Mouse (Mus musculus): ENCODE measurements around the gene Ets1.

Gene Ets1

DNA sequence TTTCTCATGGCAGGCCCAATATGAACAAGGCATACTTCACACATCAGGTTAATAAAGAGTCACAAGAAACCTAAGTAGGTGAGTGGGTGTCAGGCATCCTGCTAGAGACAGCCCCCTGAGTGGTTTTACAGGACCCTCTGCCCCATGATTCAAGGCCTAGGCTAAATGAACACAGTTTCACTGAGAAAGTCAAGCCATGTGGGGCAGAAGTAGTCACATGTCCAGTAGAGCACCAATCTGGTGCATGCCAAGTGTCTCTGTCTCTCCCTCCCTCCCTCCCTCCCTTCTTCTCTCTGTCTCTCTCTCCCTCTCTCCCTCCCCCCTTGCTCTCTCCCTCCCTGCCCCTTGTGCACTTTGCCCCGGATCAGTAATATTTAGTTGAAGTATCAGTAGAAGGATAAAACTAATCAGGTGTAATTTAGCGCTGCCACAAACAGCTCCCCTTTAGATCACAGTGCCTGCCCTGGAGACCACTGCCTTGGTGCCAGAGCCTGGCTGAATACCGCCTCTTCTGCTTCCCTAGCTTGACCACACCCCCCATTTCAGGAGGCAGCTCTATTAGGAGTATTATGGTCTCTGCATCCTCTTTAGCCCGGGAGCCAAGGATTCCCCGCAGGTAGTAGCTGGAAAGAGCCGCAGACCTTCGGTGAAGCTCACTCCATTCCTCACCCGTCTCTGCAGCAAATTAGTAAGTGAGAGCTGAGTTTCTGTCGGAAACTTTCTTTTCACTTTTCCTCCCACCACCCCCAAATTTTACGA is at the start of gene Ets1:
Ets1 (plus strand) TSS at position 595 of the 759 bp plus-strand sequence.
- DNase-seq = peak; percentile 23 to 45

DNA sequence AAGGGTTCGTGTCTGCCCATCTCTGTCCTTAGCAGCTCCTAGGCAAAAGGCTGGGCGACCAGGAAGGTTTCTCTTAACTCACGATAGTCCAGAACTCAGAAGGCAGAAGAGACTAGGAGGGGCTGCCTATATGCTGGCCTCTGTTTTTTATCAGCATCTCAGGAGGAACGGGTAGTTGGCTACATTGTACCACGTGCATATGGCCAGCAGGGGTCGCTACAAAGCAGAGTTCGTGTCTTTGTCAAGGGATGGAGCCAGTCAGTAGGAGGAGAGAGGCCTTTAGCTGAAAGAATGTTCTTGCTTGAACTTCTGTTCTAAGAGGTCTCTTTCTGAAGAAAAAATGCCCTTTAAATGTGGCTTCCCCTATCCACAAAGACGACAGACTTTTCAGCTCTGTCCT is 46.1 kb upstream of the Ets1 start:
- DNase-seq = peak; percentile 89 to 93

DNA sequence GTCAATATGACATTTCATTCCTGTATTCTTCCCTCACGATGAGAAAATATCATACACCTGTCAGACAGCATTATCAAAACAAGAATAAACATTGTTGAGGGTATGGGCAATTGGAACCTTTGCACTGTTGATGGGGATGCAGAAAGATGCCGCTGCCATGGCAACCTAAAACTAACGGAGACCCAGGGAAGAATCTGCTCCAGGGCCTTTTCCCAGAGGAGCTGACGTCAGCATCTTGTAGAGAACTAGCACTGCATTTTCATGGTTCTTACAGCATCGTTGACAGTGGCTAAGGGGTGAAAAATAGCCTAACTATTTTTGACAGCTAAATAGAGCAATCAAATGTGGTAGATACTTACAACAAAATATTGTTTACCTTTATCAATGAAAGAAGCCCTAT is 45.5 kb upstream of the Ets1 start:
- DNase-seq = no peak

DNA sequence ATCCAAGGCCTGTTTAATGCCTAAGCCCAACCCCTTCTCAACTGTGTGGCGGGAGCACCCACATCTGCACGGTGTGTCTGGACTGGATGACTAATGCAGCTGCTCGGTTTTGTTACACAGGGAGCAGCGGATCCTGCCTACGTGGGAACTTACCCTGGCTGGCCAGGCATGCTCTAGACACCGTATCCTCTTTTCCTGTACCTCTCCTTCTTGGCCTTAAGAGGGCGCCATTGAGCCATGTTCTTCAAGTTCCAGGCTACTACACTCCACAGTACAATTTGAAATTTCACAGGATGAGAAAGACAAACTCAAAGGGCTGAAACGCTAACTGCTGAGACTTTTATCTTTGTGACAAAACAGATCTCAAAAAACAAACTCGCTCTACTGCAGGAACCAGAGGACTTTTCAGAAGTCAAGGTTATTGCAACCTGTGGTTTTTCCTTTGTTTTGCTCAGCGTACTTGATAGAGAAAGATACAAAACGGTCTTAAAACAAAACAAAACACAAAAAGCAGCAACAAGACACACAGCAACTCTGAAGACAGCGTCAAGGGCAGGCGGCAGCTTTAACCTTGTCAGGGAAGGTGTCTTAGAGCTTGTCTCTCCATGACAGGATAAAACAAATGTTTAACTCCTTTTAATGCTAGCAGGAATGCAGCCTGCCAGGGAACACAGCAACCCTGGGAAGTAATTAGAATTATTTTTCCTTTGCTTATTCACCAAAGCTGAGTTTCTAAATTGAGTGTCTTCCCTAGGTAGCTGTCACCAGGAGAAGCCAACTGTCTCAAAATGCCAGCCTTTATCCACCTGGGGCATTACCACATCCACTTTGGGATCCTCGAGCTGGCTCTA is 44.1 kb upstream of the Ets1 start:
- DNase-seq = peak; percentile 65 to 81

DNA sequence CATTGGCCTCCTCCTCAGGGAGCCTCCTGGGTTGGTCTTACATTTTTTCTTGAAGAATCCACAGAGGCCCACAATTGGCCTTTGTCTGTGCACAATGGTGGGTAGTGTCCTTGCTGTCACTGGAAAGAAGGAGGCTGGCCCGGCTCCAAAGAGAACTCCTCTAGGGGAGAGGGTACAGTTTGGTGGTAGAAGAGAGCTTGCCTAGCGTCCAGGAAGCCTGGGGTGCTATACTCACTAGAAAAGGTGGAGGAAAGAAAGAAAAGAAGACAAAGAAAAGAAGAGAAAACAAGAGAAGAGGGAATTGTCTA is 43.5 kb upstream of the Ets1 start:
- peak in 1 of 2 experiments; percentile 31 for DNase-seq

DNA sequence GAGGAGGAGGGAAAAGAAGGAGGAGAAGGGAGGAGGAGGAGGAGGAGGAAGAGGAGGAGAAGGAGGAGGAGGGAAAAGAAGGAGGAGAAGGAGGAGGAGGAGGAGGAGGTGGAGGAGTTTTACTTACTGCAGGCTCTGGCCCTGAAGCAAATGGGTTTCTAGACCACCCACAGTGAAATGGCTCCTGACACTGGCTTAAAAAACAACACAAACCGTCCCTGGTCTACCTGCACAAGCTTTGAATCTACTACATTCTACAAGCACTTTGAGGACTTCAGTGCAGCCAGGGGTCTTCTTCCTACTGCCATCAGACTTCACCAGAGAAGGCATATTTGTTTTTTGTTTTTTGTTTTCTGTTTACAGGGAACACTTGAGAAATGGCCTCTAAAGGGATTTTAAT is 42.2 kb upstream of the Ets1 start:
- DNase-seq = no peak

DNA sequence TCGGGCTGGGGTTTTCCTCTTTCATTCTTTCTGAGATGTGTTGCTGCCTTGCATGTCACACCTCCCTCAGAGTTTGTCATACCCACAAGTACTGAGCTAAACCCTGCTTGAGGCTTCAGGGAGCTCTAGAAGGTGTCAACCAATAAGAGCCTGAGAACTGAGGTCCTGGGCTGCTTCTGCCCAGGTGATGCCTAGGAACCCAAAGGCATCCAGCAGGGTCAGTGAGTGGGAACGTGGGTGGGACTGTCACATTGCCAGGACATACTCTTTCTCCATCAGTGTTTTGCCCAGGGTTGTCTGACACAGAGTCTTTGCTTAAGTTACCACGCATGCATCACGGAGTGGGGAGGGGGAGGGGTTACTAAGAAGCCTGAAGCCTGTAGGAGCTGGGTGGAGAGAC is 41.7 kb upstream of the Ets1 start:
- DNase-seq = no peak

DNA sequence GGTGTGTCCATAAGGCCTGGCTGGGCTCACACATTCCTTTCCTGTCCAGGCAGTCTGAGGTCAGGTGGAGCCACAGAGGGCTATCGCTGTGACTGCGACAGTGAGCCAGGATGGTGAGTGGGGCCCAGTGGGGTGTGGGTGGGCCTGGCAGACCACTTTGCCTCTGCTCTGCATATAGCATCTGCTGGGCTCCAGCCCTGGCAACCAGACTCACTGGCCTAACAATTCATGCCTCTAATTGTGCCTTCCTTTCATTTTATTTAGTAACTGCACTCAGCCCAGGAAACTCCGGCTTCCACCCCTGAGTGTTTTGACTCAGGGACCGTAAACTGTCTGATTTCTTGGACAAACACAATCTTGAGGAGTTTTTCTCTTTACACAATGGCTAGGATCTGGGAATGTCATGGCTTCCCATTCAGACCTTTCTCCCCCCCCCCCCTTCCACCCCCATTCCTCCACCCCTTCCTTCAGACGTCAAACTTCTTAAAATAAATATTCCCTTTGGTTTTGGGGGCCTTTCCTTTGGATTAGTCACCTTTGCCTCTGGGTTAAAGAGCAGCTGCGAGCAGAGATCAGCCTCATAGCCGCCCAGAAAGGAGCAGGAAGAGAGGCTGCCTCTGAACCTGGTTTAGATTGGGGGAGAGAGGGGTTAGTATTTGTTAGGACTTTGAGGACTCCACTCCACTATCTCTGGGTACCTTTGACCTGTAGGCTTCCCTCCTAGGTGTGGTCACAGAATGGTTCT is 40.8 kb upstream of the Ets1 start:
- no peak for DNase-seq

DNA sequence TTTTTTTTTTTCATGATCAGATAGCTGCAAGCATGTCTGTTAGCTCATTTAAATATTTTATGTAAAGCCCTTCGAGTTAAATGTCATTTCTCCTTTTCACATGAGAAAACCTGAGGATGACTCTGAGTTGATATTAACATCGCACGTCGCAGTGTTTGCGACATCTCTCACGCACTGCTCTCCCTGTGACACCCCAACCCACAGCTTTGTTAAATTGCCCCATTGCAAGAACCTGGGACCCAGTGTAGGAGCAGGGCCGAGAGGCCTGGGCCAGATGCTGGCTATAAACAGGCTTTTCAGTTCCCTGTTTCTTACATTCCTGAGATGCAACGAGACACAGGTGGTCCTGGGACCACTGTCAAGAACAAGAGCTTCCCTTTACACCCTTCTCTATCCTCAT is 39.7 kb upstream of the Ets1 start:
- DNase-seq = no peak

DNA sequence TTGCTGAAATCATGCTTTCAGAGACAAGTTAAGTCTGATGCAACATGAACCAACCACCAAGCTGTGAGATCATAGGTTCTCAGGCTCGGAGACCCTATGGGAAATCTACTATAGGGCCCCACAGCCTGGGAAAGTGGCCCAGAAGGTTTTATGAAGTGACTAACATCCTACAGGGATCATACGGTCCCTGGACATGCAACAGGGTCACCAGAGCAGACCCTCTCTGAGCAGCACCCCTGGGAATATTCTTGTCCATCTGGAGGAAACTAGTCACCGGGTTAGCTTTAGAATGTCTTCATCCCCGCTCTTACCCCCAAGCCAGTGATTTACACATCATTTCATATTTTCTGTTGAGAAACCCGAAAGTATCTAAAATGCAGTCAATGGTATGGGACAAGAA is 34.1 kb upstream of the Ets1 start:
- no peak for DNase-seq

DNA sequence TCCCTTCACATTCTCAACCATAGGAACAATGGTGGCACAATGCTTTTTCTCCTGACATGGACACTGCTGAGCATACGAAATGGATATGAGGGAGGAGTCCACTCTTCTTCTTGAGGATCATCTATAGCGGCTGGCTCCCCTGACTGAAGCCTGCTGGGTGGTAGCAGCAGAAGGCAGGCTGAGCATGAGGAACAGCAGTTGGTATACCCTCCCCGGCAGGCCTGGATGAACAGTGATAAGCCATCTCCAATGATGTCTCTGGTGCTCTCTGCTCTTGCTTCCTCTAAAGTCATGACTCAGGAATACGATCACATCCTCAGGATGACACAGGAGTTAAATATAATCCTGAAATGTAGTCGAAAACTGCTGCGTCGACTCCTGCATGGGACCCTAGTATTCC is 32.9 kb upstream of the Ets1 start:
- no peak for DNase-seq

DNA sequence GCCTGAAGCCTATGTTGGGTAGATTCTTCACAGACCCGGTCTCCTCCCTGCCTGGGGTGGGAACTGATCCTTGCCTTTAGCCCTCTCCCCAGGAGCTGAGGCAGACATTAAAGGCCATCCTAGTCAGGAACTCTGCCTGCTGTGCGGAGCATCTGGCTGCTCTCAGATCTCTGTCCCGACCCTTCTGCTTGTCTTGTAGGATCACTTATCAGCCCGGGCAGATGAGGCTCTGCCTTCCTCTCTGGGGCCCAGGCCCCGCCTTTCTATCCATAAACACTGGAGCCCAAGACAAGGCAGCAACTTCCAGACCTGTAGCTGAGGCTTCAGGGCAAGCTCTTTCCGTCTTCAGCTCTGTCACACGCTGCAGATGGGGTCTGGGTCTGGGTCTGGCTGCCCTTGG is 28.8 kb upstream of the Ets1 start:
- no peak for DNase-seq

DNA sequence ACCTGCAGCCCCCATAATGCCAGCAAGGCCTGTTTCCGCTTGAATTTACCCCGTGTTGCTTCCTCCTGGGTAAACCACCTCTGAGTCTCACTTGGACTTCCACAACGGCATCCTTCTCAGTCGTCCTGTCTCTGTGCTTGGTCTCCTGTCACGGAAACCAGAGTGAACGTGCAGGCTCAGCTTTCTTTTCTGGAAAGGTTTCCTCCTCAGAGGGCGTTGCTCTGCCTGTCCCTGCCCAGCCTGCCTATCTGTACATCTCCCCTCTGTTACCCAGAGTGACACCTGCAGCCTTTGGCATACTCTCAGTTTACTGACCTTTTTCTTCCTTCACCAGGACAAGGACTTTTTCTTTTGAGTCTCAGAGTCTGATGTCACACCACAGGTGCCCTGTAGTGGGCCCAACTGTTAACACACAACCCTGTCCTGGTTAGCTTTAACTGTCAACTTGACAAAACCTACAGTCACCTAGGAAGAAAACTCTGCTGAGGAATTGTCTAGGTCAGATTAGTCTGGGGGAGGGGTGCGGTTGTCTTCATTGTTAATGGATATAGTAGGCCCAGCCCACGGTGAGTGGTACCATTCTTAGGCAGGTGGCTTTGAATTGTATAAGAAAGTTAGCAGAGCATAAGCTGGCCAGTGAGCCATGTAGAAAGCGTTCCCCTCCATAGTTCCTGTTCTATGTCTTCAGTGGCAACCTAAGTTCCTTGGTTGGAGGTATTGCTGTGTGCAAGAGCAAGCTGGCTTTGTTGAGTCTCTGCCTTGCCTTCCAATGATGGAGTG is 27.0 kb upstream of the Ets1 start:
- no peak for DNase-seq

DNA sequence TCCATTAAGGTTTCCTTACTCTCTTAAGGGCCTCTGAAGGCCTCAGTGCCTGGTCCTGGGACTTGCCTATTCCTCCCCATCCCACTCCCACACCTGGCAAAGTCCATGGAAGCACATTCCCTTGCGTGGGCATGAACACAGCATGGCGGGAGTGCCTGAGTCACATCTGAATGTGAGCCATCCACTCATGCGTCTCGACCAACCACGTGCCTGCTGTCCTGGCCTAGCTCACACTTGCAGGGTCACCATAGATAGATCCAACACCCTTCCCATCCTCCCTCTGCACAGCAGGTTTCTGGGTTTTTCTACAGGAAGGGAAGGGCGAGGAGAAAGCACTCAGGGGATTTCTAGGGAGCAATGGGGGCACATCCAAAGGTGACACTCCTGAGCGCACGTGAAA is 25.8 kb upstream of the Ets1 start:
- DNase-seq = no peak

DNA sequence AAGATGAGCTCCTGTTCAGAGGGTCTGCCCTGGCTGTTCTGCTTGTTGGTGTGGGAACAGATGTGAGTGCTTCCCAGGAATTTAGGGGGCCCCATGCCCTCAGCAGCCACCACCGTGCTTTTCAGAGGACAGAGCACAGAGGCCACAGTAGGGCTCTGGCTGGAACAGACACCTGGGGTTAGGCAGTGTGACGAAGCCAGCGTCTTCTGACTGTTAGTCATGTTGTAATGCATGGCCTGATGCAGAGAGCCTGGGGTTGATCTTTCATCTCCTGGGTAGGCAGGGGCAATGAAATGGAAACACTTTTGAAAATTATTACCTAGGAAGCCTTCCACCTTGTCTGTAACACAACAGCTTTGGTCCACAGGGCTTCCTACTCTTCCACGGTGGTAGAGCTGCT is 25.4 kb upstream of the Ets1 start:
- no peak for DNase-seq

DNA sequence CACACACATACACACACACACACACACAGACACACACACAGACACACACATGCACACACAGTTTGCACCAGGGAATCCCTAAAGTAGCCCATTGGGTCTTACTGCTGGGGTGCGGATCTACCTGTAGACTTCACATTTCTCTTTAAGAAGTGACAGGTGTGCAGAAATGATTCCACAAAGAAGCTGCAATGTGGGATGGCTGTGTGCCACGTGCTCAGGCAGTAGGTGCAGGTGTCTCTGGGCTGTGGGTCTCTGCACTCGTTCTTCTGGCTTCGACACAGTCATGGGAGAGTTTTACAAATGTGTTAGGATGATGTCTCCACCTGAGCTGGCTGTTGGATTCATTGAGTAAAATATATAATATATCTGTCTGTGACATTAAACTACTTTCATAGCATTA is 24.7 kb upstream of the Ets1 start:
- DNase-seq = no peak

DNA sequence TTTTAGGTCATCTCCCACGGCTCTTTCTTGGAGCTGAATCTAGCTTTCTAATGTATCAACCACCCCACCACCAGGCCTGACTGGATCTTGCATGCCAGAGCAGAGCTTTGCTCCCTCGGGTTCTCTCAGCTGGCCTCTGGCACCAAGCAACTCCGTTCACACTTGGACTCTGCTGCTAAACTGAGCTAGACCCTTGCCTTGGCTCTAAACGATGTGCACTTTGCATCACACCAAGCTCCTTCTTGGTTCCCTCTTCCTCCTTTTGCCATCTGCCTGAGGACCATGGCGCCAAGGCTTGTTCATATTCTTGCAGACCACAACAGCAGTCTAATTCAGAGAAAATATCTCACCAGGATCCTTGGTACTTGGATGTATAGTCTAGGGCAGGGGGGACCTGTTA is 23.6 kb upstream of the Ets1 start:
- no peak for DNase-seq

DNA sequence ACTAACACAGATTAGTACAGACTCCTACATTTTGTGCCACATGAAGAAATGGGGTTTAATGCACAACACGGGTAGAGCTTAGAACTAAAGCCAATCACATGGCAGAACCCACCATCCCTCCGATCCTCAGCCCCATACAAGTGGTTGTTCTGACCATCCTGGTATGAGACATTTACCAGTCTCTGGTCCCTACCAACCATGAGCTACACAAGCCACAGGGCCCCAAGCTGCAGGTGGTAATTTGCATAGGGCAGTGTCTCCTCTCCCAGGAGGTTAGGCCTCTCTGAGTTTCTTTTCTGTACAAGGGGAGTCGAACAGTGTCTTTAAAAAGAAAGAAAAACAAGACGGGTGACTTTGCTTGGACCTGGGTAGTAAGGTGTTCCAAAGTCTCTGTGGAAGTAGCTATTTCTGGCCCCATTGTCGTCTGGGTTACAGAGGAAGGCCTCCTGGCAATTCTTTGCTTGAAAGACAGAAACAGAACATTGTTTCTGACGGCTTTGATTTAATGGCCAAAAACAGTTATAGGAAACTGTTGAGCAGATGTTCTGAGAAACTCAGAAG is 23.1 kb upstream of the Ets1 start:
- no peak for DNase-seq

DNA sequence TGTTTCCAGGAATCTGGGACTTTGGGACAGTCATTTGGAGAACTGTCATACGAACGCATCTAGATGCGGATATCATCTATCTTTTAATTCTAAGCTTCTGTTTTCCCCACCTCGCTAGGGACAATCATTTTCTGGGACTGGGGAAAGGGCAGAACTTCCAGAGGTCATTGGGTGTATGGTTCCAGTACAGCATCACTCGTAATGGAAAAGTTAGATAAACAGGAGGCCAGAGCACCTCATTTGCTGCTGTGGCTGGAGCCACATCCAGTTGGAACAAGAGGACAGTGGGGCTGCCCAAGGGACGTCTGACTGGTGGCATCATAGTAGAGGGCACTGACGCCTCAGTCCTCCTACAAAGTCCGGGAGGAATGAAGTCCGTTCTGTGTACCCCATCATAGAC is 21.8 kb upstream of the Ets1 start:
- DNase-seq = no peak

DNA sequence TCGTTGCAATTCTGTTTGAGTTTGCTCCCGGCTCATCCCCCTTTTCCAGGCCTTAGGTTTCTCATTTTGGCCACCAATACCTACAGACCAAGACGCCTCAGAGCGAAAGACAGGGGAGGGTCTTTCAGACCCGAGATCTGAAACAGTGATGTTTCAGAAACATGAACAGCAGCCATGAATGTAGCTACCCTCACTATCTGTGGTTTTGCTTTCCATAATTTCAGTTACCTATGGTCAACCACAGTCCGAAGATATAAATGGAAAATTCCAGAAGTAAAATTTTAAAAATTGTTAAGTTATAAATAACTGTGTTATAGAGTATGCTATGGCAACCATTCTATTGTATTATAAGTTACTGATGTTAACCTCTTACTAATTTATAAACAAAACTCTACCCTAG is 20.6 kb upstream of the Ets1 start:
- no peak for DNase-seq

DNA sequence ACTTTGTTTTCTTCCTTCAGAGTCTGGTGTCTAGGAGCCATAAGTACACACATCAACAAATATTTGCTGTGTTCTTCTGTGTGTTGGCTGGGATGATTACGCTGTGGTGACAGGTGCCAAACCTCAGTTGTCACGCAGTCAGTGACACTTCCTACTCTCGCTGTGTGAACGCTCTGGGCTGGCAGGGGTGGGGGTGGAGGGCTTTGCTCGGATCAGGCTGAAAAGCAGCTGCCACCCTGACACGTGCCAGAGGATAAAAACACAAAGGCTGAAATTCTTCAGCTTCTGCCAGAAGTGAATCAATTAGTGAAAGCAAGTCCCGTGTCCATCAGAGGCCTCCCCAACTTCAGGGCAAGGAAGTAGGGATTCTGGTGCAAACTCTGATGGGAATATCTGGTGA is 20.0 kb upstream of the Ets1 start:
- peak in 1 of 2 experiments; percentile 23 for DNase-seq
